Mouse (Mus musculus) hindbrain, embryonic 12.5 days (tissue): Measurements from ENCODE around the gene Lrrn1. TPM values are rescaled to one million over a fixed set of nuclear protein-coding genes. Genes with fewer than 3 reads are reported as not detected.

Experiments
- ATAC-seq: fragments of 200-750 bp; cut with Nextera tagmentation; 2 replicates; pipeline ENCODE4 v1.8.0; 2017; ENCODE audit warnings: moderate TSS enrichment; ENCODE audit not compliant: low FRiP score
- H3K27ac ChIP-seq: fragments of 300-500 bp; sonication (generic); 2 replicates; pipeline ENCODE4 v1.5.1; 2016; ENCODE audit warnings: mild to moderate bottlenecking
- H3K27me3 ChIP-seq: fragments of 300-500 bp; sonication (generic); 2 replicates; pipeline ENCODE4 v1.6.1; 2016; ENCODE audit warnings: mild to moderate bottlenecking
- H3K36me3 ChIP-seq: fragments of 300-500 bp; sonication (generic); 2 replicates; pipeline ENCODE4 v1.6.1; 2016; ENCODE audit warnings: mild to moderate bottlenecking
- H3K4me1 ChIP-seq: fragments of 300-500 bp; sonication (generic); 2 replicates; pipeline ENCODE4 v1.6.1; 2016
- H3K4me2 ChIP-seq: fragments of 300-500 bp; sonication (generic); replicated peaks from 2 replicates; pipeline ENCODE4 v1.6.1; 2016; ENCODE audit warnings: mild to moderate bottlenecking
- H3K4me3 ChIP-seq: fragments of 300-500 bp; sonication (generic); 2 replicates; pipeline ENCODE4 v1.5.1; 2016; ENCODE audit warnings: mild to moderate bottlenecking
- H3K9ac ChIP-seq: fragments of 300-500 bp; sonication (generic); 2 replicates; pipeline ENCODE4 v1.6.1; 2016; ENCODE audit warnings: mild to moderate bottlenecking, moderate library complexity
- H3K9me3 ChIP-seq: fragments of 300-500 bp; sonication (generic); replicated peaks from 2 replicates; pipeline ENCODE4 v1.6.1; 2016; ENCODE audit warnings: mild to moderate bottlenecking
- WGBS: fragments of 180-500 bp; shearing (Covaris S2); methylation state at CpG from one replicate; pipeline ENCODE4 v1.1.7; 2016; 5-methylcytosine and 5-hydroxymethylcytosine counted together
- polyA plus RNA-seq: library from polyadenylated mRNA; unstranded; fragments of >200 nt; fragmentation: Nextera tagmentation; extraction: Ambion mirVana; gene quantifications from 2 replicates; pipeline ENCODE4 v1.2.1, GENCODE M21; 2016

Gene Lrrn1
- polyA plus RNA-seq, 1 experiment from 2014 or later, result 128 TPM

DNA sequence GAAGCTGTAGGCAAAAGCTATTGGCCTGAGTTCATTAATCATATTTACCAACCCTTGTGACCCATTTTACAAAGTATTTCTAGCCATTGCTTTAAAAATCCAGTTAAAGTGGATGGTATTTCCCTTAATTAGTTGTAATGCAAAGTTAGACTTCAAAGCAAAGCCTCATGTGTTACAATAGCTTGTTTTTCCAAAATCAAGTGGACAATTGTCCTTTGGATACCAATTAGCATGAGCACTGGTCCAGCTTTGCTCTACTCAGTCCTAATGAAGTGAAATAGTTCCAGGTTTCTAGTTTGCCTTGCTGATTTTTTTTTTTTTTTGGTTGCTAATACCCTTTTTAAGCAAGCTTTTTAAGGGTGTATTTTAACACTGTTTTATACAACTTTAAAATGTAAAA lies 75.6 kb downstream of the Lrrn1 start:
- ATAC-seq, result no peak
- Histone ChIP-seq H3K27me3 (no peaks in the 10 kb centered on the region), H3K4me2 (no peak overlapping the region), H3K27ac (no peak overlapping the region), H3K9me3 (no peaks in the 10 kb centered on the region), H3K36me3 (no peaks in the 10 kb centered on the region), H3K9ac (no peak overlapping the region), H3K4me1 (no peaks in the 10 kb centered on the region), H3K4me3 (no peak overlapping the region)

DNA sequence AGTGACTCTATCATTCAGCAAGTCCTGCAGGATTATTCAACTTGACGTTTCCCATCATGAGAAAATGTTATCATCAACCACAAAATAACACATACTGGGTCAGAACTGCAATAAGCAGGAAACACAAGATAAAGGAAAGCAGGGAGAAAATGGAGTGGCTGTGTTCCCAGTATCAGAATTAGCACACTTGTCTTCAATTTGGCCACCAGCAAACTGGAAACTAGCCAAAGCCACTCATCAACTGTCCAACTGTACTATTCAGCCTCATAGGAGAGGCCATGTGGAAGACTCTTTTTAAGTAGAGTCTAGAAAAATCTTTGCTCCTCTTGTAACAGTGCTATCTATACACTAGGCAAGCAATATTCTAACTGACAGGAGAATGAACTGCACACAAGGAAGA lies 84.7 kb downstream of the Lrrn1 start:
- Histone ChIP-seq H3K9me3 (no peaks in the 10 kb centered on the region), H3K4me3 (no peak overlapping the region), H3K27me3 (no peaks in the 10 kb centered on the region), H3K9ac (no peak overlapping the region), H3K4me2 (no peak overlapping the region), H3K36me3 (no peaks in the 10 kb centered on the region), H3K4me1 (no peaks in the 10 kb centered on the region), H3K27ac (no peak overlapping the region)
- WGBS, result 75% methylated on average over 1 of the region's 1 CpGs
- ATAC-seq, result no peak
